Mouse (Mus musculus): ENCODE data around the gene Mospd1.

- TF ChIP-seq POLR2A (IDR thresholded peaks at IDR 0.05; ENCODE audit: insufficient read depth, low read depth, low read length), result no peak
- TF ChIP-seq EP300 (IDR thresholded peaks at IDR 0.05; ENCODE audit: insufficient read depth, low read depth, low read length), result no peak
- TF ChIP-seq CTCF (IDR thresholded peaks at IDR 0.05), result no peak
Observed at GRCm38 (mm10) chrX:53383122-53383521, 12.8 kb upstream of the Mospd1 start.
